Mouse (Mus musculus) spleen, adult 2 months (tissue): ENCODE measurements at regions not wholly inside any gene's neighbourhood (a gene's known extent, or its start where the extent isn't known, plus 50 kb on each side); places are given as distances from the start of the nearest gene placed in this dataset.

ENCODE experiments used
- DNase-seq, 2 experiments: peaks; one replicate each; pipeline versions ENCODE4 v3.0.0 to v3.0.0-alpha.2; 2012 to 2021; ENCODE audit warnings: low spot score in 2 of 2, low read depth in 1 of 2
- H3K27ac ChIP-seq: fragments of 200-500 bp; 2 replicates; pipeline ENCODE4 v1.5.1; 2012; ENCODE audit warnings: low read length, inconsistent platforms; ENCODE audit not compliant: insufficient read depth
- H3K27me3 ChIP-seq: fragments of 200-500 bp; 2 replicates; pipeline ENCODE4 v1.6.1; 2012; ENCODE audit warnings: mild to moderate bottlenecking, moderate library complexity, low read length, inconsistent platforms; ENCODE audit not compliant: control insufficient read depth, insufficient read depth
- H3K36me3 ChIP-seq: fragments of 200-500 bp; 2 replicates; pipeline ENCODE4 v1.6.1; 2012; ENCODE audit warnings: mild to moderate bottlenecking, low read length, inconsistent platforms; ENCODE audit not compliant: control insufficient read depth, insufficient read depth
- H3K4me1 ChIP-seq: fragments of 200-500 bp; 2 replicates; pipeline ENCODE4 v1.6.1; 2011; ENCODE audit warnings: inconsistent platforms; ENCODE audit not compliant: control insufficient read depth, insufficient read depth, insufficient read length
- H3K4me3 ChIP-seq: fragments of 200-500 bp; 2 replicates; pipeline ENCODE4 v1.5.1; 2011; ENCODE audit warnings: mild to moderate bottlenecking, inconsistent platforms; ENCODE audit not compliant: insufficient read depth, insufficient read length; ENCODE audit errors: extremely low read depth
- CTCF ChIP-seq: fragments of 200-500 bp; IDR thresholded peaks from 2 replicates; pipeline ENCODE4 v1.5.1; 2011; ENCODE audit warnings: mild to moderate bottlenecking, inconsistent platforms; ENCODE audit not compliant: insufficient read depth, insufficient read length, insufficient replicate concordance; ENCODE audit errors: extremely low read depth
- POLR2A ChIP-seq: fragments of 200-500 bp; IDR thresholded peaks from 2 replicates; pipeline ENCODE4 v1.6.1; 2011; ENCODE audit warnings: low read depth, low read length, inconsistent platforms
- WGBS: fragments of 180-500 bp; shearing (Covaris S2); methylation state at CpG from one replicate; pipeline ENCODE4 v1.1.7; 2018; 5-methylcytosine and 5-hydroxymethylcytosine counted together

DNA sequence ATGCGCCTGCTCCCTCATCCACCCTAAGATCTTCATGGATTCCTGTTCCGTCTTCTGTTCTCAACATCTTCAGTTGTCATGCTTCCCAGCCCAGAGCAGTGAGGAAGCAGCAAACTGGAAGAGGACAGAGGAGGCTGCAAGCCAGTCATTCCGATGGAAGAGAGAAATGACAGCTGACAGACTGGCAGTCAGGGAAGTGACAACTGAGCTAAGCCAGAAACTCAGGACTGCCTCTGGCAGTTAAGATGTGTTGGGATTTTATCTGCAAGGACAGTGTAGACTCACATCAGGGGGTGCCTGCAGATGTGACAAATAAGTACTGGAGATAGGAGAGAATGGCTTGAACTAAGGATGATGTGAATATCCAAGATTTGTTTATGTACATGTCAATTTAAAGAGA, 106.1 kb upstream of the Fam92a start:
- no peaks in the 10 kb centered on the region for H3K27me3 ChIP-seq
- WGBS: 87% methylated on average over 3 of the region's 3 CpGs
- no peak for DNase-seq
- TF ChIP-seq CTCF (no peak), POLR2A (no peak)
- no peak overlapping the region for H3K27ac ChIP-seq
- H3K36me3 ChIP-seq: no peaks in the 10 kb centered on the region
- no peaks in the 10 kb centered on the region for H3K4me1 ChIP-seq
- H3K4me3 ChIP-seq: no peak overlapping the region

DNA sequence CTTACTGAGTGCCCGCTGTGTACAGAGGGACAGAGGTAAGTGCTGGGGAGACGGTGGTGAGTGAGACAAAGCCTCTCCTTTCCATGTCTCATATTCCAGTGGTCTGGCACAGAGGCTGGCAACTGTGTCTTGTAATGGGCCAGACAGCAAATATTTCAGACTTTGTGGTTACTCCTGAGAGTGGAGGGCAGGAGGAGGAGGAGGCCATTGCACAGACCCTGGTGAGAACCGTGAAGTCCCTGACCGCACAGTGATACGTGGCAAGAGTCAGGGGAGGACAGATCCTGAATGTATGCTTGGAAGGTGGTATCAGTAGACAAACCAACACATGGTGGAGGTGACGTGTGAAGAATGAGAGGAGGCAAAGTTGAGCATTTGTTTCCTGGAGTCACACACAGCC, 101.6 kb upstream of the Fam92a start:
- Histone ChIP-seq H3K36me3 (no peaks in the 10 kb centered on the region), H3K27me3 (no peaks in the 10 kb centered on the region), H3K27ac (no peak overlapping the region), H3K4me1 (no peaks in the 10 kb centered on the region), H3K4me3 (no peak overlapping the region)
- no peak for DNase-seq
- no peak for TF ChIP-seq POLR2A
- no peak for TF ChIP-seq CTCF
- WGBS: 94% methylated on average over 6 of the region's 6 CpGs

DNA sequence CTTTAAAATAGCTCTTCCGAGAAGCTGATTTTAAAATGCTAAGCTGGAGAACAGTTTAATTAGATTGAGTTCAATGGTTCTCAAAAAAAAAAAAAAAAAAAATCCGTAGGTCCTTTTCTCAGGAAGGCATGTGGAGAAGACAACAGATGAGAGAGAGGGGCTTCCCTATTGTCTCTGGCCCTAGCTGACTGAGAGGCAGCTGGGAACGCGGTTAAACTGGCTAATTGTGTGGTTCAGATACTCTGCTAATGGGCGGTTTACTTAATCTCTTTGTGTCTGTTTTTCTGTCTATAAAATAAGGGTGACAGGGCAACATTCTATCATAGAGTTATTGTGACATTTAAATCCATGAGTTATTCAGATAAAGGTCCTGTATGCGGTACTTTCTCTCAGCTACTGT, 101.1 kb upstream of the Fam92a start:
- TF ChIP-seq CTCF (no peak), POLR2A (no peak)
- WGBS: 84% methylated on average over 6 of the region's 6 CpGs
- DNase-seq: no peak
- Histone ChIP-seq H3K4me3 (no peak overlapping the region), H3K36me3 (no peaks in the 10 kb centered on the region), H3K4me1 (no peaks in the 10 kb centered on the region), H3K27ac (no peak overlapping the region), H3K27me3 (no peaks in the 10 kb centered on the region)

DNA sequence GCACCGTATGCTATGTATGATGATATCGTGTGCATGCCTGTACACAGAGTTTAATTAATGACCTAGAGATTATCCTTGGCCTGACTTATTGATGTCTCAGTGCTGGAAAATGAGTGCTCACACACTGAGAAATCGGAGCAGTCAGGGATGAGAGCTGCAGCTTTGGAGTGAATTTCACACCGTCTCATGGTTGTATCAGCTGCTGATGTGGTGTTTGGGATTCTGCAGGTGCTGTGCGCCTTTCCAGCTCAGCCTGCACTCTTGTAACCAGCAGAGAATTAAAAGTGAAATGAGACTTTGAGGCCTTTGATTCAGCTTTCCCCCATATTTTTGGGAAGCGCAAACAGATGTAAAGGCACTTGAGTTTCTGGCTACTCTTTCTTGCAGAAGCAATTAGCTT, 100.6 kb upstream of the Fam92a start:
- Histone ChIP-seq H3K27ac (no peak overlapping the region), H3K36me3 (no peaks in the 10 kb centered on the region), H3K4me3 (no peak overlapping the region), H3K4me1 (no peaks in the 10 kb centered on the region), H3K27me3 (no peaks in the 10 kb centered on the region)
- no peak for DNase-seq
- 93% methylated on average over 6 of the region's 6 CpGs for WGBS
- TF ChIP-seq POLR2A (no peak), CTCF (no peak)

DNA sequence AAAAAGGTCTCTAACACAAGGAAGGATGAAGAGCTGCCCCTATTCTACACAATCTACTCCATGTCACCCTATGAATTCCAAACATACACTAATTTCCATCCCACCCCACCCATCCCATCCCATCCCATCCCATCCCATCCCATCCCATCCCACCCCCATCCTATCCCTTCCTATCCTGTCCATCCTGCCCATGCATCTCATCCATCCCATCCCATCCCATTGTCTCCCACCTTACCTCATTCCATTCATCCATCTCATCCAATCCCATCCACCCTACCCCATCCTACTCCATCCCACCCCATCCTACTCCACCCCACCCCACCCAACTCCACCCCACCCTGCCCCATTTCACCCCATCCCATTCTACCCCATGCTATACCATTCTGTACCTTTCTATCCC, 91.9 kb upstream of the Fam92a start:
- no peaks in the 10 kb centered on the region for H3K27me3 ChIP-seq
- no peak for DNase-seq
- H3K4me3 ChIP-seq: no peak overlapping the region
- H3K4me1 ChIP-seq: no peaks in the 10 kb centered on the region
- no peak for TF ChIP-seq POLR2A
- TF ChIP-seq CTCF: no peak
- no peaks in the 10 kb centered on the region for H3K36me3 ChIP-seq
- H3K27ac ChIP-seq: no peak overlapping the region

DNA sequence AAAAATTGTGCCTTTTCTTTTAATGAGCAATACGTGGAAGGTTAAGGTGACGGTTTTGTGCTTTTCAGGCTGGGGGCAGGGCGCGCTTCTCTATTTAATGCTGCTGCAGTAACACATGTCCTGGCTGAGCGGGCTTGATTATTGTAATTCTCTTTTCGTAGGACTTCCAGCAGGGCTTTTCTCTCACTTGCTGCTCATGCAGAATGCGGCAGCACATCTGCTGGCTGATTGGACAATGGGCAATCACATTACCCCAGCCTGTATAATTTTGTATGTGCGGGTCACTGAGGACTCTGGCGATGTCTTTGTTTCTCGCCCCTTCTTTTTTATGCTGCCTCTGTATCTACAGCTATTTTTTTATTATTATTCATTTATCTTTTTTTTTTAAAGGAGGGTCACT, 91.4 kb upstream of the Fam92a start:
- Histone ChIP-seq H3K36me3 (no peaks in the 10 kb centered on the region), H3K4me3 (no peak overlapping the region), H3K4me1 (no peaks in the 10 kb centered on the region), H3K27ac (no peak overlapping the region), H3K27me3 (no peaks in the 10 kb centered on the region)
- TF ChIP-seq CTCF: no peak
- no peak for TF ChIP-seq POLR2A
- 91% methylated on average over 10 of the region's 10 CpGs for WGBS
- DNase-seq: no peak

DNA sequence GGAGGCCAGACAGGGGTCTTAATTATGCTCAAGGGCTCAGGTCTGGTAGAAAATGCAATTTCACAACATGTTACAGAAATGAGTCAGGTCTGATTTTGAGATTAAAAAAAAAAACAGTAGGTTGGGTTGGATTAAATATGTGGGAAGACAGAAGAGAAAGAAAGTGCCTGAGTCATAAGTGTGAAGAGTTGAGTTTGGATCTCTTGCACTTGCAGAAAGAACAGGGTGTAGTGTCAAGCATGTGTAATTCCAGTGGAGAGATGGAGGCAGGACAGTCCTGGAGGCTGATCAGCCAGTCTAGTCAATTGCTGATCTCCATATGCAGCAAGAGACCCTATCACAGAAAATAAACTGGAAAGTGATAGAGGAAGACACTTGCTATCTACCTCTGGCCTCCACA, 76.2 kb upstream of the Fam92a start:
- Histone ChIP-seq H3K27ac (no peak overlapping the region), H3K4me3 (no peak overlapping the region), H3K27me3 (no peaks in the 10 kb centered on the region), H3K36me3 (no peaks in the 10 kb centered on the region), H3K4me1 (no peaks in the 10 kb centered on the region)
- no peak for DNase-seq
- TF ChIP-seq CTCF: no peak
- TF ChIP-seq POLR2A: no peak

DNA sequence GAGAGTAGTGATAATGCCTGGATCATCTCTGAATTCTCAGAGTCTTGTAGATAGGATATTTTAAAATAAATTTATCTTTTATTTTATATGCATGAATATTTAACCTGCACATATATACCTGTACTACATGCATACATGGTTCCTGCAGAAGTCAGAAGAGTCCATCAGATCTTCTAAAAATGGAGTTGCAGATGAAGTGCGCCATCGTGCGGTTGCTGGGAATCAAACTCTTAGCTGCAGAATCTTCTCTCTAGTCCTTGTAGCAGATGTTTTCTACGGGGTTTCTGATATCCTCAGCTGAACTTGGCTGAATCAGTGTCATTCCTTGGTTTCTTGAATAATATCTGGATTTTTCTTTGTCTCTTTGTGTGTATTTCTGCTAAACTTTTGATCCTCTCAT, 74.8 kb upstream of the Fam92a start:
- H3K27ac ChIP-seq: no peak overlapping the region
- no peak overlapping the region for H3K4me3 ChIP-seq
- DNase-seq: no peak
- H3K4me1 ChIP-seq: no peaks in the 10 kb centered on the region
- no peak for TF ChIP-seq CTCF
- no peak for TF ChIP-seq POLR2A
- no peaks in the 10 kb centered on the region for H3K36me3 ChIP-seq
- WGBS: 82% methylated on average over 4 of the region's 4 CpGs
- no peaks in the 10 kb centered on the region for H3K27me3 ChIP-seq
